Mouse (Mus musculus) mature B cell (primary cell): ENCODE measurements around the gene Kdm4b.

Experiments used
- in situ Hi-C: fragments of 300-500 bp; cut with MboI; formaldehyde crosslinking; loops from 2 replicates; pipeline ENCODE4 v1.14.3; 2019

The Kdm4b gene

DNA sequence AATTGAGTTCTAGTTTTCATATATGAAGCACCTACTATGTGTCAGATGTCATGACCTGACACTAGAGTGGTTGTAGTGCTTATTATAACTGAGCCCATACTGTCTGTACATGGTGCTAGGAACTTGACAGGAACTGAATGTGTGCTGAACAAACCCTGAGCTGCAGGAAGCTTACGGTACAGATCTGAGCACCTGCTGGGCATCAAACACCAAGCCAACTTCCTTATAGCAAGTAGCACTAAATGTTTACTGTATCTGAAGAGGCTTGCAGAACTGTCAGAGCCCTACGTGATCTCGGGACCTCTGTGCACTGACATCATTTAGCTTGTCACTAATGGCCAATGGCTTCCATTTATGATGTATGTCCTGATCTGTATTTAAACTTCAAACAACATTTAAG is 105.7 kb downstream of the Kdm4b start:
- in situ Hi-C loops: no loop called here

GRCm38 (mm10) chr17:56439731-56440460 is 114.0 kb downstream of the Kdm4b start:
- in situ Hi-C loops: no loop called here

GRCm38 (mm10) chr17:56442316-56442715 is 116.5 kb downstream of the Kdm4b start:
- in situ Hi-C loops: no loop called here

- in situ Hi-C loops: no loop called here
Measured at GRCm38 (mm10) chr17:56443341-56443795, 117.5 kb downstream of the Kdm4b start.

DNA sequence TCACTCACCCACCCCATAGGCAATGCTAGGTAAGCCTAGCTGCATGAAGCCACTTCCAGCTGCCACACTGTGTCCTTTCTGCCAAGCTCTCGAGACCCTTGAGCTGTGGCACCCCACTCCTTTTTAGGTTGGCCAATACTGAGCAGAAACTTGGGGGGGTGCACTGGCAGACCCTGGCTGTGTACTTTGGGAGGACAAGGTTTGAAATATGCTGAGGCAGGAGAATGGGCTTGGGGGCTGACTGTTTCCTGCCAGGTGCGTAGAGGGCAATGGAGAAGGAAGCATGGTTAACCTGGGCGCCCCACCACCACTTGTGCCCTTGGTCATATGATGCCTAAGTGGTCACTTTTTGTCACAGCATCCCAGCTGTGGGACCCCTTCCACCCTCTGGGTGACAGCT is 118.9 kb downstream of the Kdm4b start:
- in situ Hi-C loops: no loop called here

DNA sequence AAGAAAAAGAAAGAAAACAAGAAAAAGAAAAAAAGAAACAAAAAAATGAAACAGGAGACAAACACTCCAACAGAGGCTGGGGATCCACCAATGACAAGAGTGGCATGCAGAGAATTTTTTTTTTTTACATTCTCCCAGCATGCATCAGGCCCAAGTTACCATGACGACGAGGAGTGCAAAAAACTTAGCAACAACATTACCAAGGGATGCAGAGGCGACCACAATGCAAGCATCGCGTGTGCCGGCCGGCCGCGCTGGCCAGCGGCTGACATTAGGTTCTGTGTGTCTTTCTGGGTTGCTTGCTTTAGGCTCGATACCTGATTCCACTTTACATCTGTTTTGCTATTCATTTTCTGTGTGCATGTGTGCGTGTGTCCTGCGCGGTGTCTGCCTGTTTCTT is 119.5 kb downstream of the Kdm4b start:
- in situ Hi-C loops: no loop called here

GRCm38 (mm10) chr17:56447716-56448115 is 121.9 kb downstream of the Kdm4b start:
- in situ Hi-C loops: no loop called here
